Mouse (Mus musculus): Measurements from ENCODE around the gene Btg1-ps1.
"Not testable (repeated sequence)": the region's sequence is repeated elsewhere in the genome, so short reads cannot be mapped to it uniquely, and the experiment has no call there.

DNA sequence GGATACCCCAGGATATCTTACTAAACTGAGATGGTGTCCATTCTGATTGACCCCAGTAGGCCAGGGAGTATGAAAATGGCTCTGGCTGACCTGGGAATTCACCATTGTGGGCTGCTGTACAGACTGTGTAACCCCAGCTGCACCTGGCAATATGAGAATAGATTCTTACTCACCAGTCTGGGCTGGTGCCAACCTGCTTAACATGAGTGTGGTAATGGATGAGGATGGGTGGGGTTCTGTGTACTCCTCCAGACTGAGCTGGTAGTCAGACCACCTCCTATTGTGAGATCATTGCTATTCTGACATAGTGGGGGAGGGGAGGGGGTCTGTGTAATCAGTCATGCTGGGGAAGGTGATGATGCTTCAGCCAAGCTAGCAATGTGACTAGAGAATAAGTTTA lies at the start of gene Btg1-ps1:
- not testable (repeated sequence) for TF ChIP-seq CTCF, POLR2A (IDR thresholded peaks at IDR 0.05; ENCODE audit: extremely low read depth, insufficient read depth, low read length)
